Mouse (Mus musculus): ENCODE measurements at regions not wholly inside any gene's neighbourhood (a gene's known extent, or its start where the extent isn't known, plus 50 kb on each side); places are given as distances from the start of the nearest gene placed in this dataset.

GRCm38 (mm10) chr16:5829071-5829470 is 56.1 kb upstream of the Rbfox1 start:
- no peaks in the 10 kb centered on the region for H3K4me1 ChIP-seq (replicated peaks; ENCODE audit: control insufficient read depth, insufficient read depth)
- no peak overlapping the region for H3K4me3 ChIP-seq (ENCODE audit: low read depth, low read length)
- H3K9me3 ChIP-seq (ENCODE audit: control insufficient read depth, low read length) = no peaks in the 10 kb centered on the region
- no peaks in the 10 kb centered on the region for H3K36me3 ChIP-seq (ENCODE audit: control insufficient read depth, insufficient read depth, low read length)
- 77% methylated on average over 9 of the region's 9 CpGs for WGBS
- TF ChIP-seq CTCF (IDR thresholded peaks at IDR 0.05; ENCODE audit: low read depth) (no peak), EP300 (optimal IDR thresholded peaks at IDR 0.05) (no peak)
- no peaks in the 10 kb centered on the region for H3K27me3 ChIP-seq (ENCODE audit: control insufficient read depth, insufficient read depth, low read length)
- H3K27ac ChIP-seq (replicated peaks) = no peak overlapping the region
- no peak overlapping the region for H3K4me2 ChIP-seq (replicated peaks; ENCODE audit: low read depth)
- DNase-seq (ENCODE audit: low spot score) (no peak), ATAC-seq (ENCODE audit: low FRiP score, low TSS enrichment) (no peak)
- no peak overlapping the region for H3K9ac ChIP-seq (ENCODE audit: low read length)

GRCm38 (mm10) chr16:5823316-5823715 is 61.8 kb upstream of the Rbfox1 start:
- Histone ChIP-seq H3K4me3 (ENCODE audit: low read depth, low read length) (no peak overlapping the region), H3K27me3 (ENCODE audit: control insufficient read depth, insufficient read depth, low read length) (no peaks in the 10 kb centered on the region), H3K36me3 (ENCODE audit: control insufficient read depth, insufficient read depth, low read length) (no peaks in the 10 kb centered on the region), H3K4me1 (replicated peaks; ENCODE audit: control insufficient read depth, insufficient read depth) (no peaks in the 10 kb centered on the region), H3K27ac (replicated peaks) (no peak overlapping the region), H3K9me3 (ENCODE audit: control insufficient read depth, low read length) (no peaks in the 10 kb centered on the region), H3K4me2 (replicated peaks; ENCODE audit: low read depth) (no peak overlapping the region), H3K9ac (ENCODE audit: low read length) (no peak overlapping the region)
- WGBS = 15% methylated on average over 1 of the region's 1 CpGs
- DNase-seq (ENCODE audit: low spot score) = no peak
- TF ChIP-seq CTCF (IDR thresholded peaks at IDR 0.05; ENCODE audit: low read depth) (no peak), EP300 (optimal IDR thresholded peaks at IDR 0.05) (no peak)
- ATAC-seq (ENCODE audit: low FRiP score, low TSS enrichment) = no peak

GRCm38 (mm10) chr16:5817166-5817565 is 68.0 kb upstream of the Rbfox1 start:
- no peaks in the 10 kb centered on the region for H3K9me3 ChIP-seq (ENCODE audit: control insufficient read depth, low read length)
- no peak for ATAC-seq (ENCODE audit: low FRiP score, low TSS enrichment)
- 42% methylated on average over 3 of the region's 3 CpGs for WGBS
- no peaks in the 10 kb centered on the region for H3K36me3 ChIP-seq (ENCODE audit: control insufficient read depth, insufficient read depth, low read length)
- H3K4me1 ChIP-seq (replicated peaks; ENCODE audit: control insufficient read depth, insufficient read depth) = no peaks in the 10 kb centered on the region
- H3K9ac ChIP-seq (ENCODE audit: low read length) = no peak overlapping the region
- no peak overlapping the region for H3K4me2 ChIP-seq (replicated peaks; ENCODE audit: low read depth)
- H3K4me3 ChIP-seq (ENCODE audit: low read depth, low read length) = no peak overlapping the region
- DNase-seq (ENCODE audit: low spot score) = no peak
- TF ChIP-seq EP300 (optimal IDR thresholded peaks at IDR 0.05) (no peak), CTCF (IDR thresholded peaks at IDR 0.05; ENCODE audit: low read depth) (no peak)
- no peaks in the 10 kb centered on the region for H3K27me3 ChIP-seq (ENCODE audit: control insufficient read depth, insufficient read depth, low read length)
- no peak overlapping the region for H3K27ac ChIP-seq (replicated peaks)

- 81% methylated on average over 2 of the region's 2 CpGs for WGBS
- Histone ChIP-seq H3K27me3 (ENCODE audit: control insufficient read depth, insufficient read depth, low read length) (no peaks in the 10 kb centered on the region), H3K4me3 (ENCODE audit: low read depth, low read length) (no peak overlapping the region), H3K4me2 (replicated peaks; ENCODE audit: low read depth) (no peak overlapping the region), H3K27ac (replicated peaks) (no peak overlapping the region), H3K9ac (ENCODE audit: low read length) (no peak overlapping the region), H3K4me1 (replicated peaks; ENCODE audit: control insufficient read depth, insufficient read depth) (no peaks in the 10 kb centered on the region), H3K9me3 (ENCODE audit: control insufficient read depth, low read length) (no peaks in the 10 kb centered on the region), H3K36me3 (ENCODE audit: control insufficient read depth, insufficient read depth, low read length) (no peaks in the 10 kb centered on the region)
- DNase-seq (ENCODE audit: low spot score) (no peak), ATAC-seq (ENCODE audit: low FRiP score, low TSS enrichment) (no peak)
- TF ChIP-seq CTCF (IDR thresholded peaks at IDR 0.05; ENCODE audit: low read depth) = no peak
- TF ChIP-seq EP300 (optimal IDR thresholded peaks at IDR 0.05) = no peak
Measured at GRCm38 (mm10) chr16:5812245-5812820, 72.8 kb upstream of the Rbfox1 start.

- H3K4me3 ChIP-seq (ENCODE audit: low read depth, low read length) = no peak overlapping the region
- DNase-seq (ENCODE audit: low spot score) = no peak
- no peaks in the 10 kb centered on the region for H3K9me3 ChIP-seq (ENCODE audit: control insufficient read depth, low read length)
- no peak for ATAC-seq (ENCODE audit: low FRiP score, low TSS enrichment)
- TF ChIP-seq EP300 (optimal IDR thresholded peaks at IDR 0.05) = no peak
- TF ChIP-seq CTCF (IDR thresholded peaks at IDR 0.05; ENCODE audit: low read depth) = no peak
- H3K4me1 ChIP-seq (replicated peaks; ENCODE audit: control insufficient read depth, insufficient read depth) = no peaks in the 10 kb centered on the region
- H3K27ac ChIP-seq (replicated peaks) = no peak overlapping the region
- no peaks in the 10 kb centered on the region for H3K27me3 ChIP-seq (ENCODE audit: control insufficient read depth, insufficient read depth, low read length)
- H3K4me2 ChIP-seq (replicated peaks; ENCODE audit: low read depth) = no peak overlapping the region
- WGBS = 51% methylated on average over 2 of the region's 2 CpGs
- H3K36me3 ChIP-seq (ENCODE audit: control insufficient read depth, insufficient read depth, low read length) = no peaks in the 10 kb centered on the region
- no peak overlapping the region for H3K9ac ChIP-seq (ENCODE audit: low read length)
Measured at GRCm38 (mm10) chr16:5811654-5811992, 73.5 kb upstream of the Rbfox1 start.

- Histone ChIP-seq H3K4me3 (ENCODE audit: low read depth, low read length) (no peak overlapping the region), H3K9me3 (ENCODE audit: control insufficient read depth, low read length) (no peaks in the 10 kb centered on the region), H3K4me1 (replicated peaks; ENCODE audit: control insufficient read depth, insufficient read depth) (no peaks in the 10 kb centered on the region), H3K27me3 (ENCODE audit: control insufficient read depth, insufficient read depth, low read length) (no peaks in the 10 kb centered on the region), H3K9ac (ENCODE audit: low read length) (no peak overlapping the region), H3K4me2 (replicated peaks; ENCODE audit: low read depth) (no peak overlapping the region), H3K36me3 (ENCODE audit: control insufficient read depth, insufficient read depth, low read length) (no peaks in the 10 kb centered on the region), H3K27ac (replicated peaks) (no peak overlapping the region)
- DNase-seq (ENCODE audit: low spot score) (no peak), ATAC-seq (ENCODE audit: low FRiP score, low TSS enrichment) (no peak)
- WGBS = 44% methylated on average over 10 of the region's 10 CpGs
- no peak for TF ChIP-seq EP300 (optimal IDR thresholded peaks at IDR 0.05)
- no peak for TF ChIP-seq CTCF (IDR thresholded peaks at IDR 0.05; ENCODE audit: low read depth)
Measured at GRCm38 (mm10) chr16:5810986-5811653, 74.0 kb upstream of the Rbfox1 start.

All from stomach, postnatal 0 days (tissue).